Mouse (Mus musculus) spleen, adult 2 months (tissue): Measurements from ENCODE around the gene Dusp7.

Experiments
- CTCF ChIP-seq: fragments of 200-500 bp; IDR thresholded peaks from 2 replicates; pipeline ENCODE4 v1.5.1; 2011; ENCODE audit warnings: mild to moderate bottlenecking, inconsistent platforms; ENCODE audit not compliant: insufficient read depth, insufficient read length, insufficient replicate concordance; ENCODE audit errors: extremely low read depth
- POLR2A ChIP-seq: fragments of 200-500 bp; IDR thresholded peaks from 2 replicates; pipeline ENCODE4 v1.6.1; 2011; ENCODE audit warnings: low read depth, low read length, inconsistent platforms

DNA sequence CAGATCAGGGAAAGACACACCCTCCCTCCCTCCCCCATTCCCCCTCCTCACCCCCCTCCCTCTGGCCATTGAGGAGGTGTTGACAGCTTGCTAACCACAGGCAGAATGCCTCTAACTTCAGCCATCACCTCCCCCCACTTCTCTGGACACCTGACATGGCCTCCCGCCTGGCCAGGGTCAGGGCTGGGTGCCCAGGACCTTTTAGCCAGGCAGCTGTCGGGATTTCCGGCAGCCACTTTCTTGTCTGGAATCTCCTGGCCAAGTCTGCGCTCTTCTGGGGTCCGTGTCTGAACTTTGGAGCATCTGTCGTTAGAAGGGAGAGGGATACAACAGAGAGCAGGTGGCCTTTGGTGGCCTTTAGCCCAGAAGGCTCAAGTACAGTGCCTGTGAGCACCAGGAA is 36.8 kb downstream of the Dusp7 start:
- TF ChIP-seq POLR2A, result no peak
- TF ChIP-seq CTCF, result no peak
